Mouse (Mus musculus) heart, embryonic 15.5 days (tissue): ENCODE measurements around the gene Siah2. TPM values are rescaled to one million over a fixed set of nuclear protein-coding genes. Genes with fewer than 3 reads are reported as not detected.
A peak's percentile ranks its signal among the peaks of the same experiment; 100 is the strongest.

Experiments
- ATAC-seq: fragments of 200-750 bp; cut with Nextera tagmentation; replicated peaks from 2 replicates; pipeline ENCODE4 v1.8.0; 2017; ENCODE audit warnings: low read depth, moderate TSS enrichment; ENCODE audit not compliant: insufficient number of reproducible peaks, insufficient read depth, low FRiP score
- H3K27ac ChIP-seq: fragments of 300-500 bp; sonication (generic); 2 replicates; pipeline ENCODE4 v1.5.1; 2015; ENCODE audit warnings: mild to moderate bottlenecking, inconsistent platforms
- H3K27me3 ChIP-seq: fragments of 300-500 bp; sonication (generic); 2 replicates; pipeline ENCODE4 v1.6.1; 2015; ENCODE audit warnings: inconsistent platforms
- H3K36me3 ChIP-seq: fragments of 300-500 bp; sonication (generic); 2 replicates; pipeline ENCODE4 v1.6.1; 2015; ENCODE audit warnings: mild to moderate bottlenecking, inconsistent platforms
- H3K4me1 ChIP-seq: fragments of 300-500 bp; sonication (generic); replicated peaks from 2 replicates; pipeline ENCODE4 v1.6.1; 2015; ENCODE audit warnings: inconsistent platforms
- H3K4me2 ChIP-seq: fragments of 300-500 bp; sonication (generic); 2 replicates; pipeline ENCODE4 v1.6.1; 2015; ENCODE audit warnings: inconsistent platforms, mild to moderate bottlenecking, moderate library complexity
- H3K4me3 ChIP-seq: fragments of 300-500 bp; sonication (generic); 2 replicates; pipeline ENCODE4 v1.5.1; 2015; ENCODE audit warnings: mild to moderate bottlenecking, inconsistent platforms
- H3K9ac ChIP-seq: fragments of 300-500 bp; sonication (generic); 2 replicates; pipeline ENCODE4 v1.6.1; 2015; ENCODE audit warnings: mild to moderate bottlenecking, inconsistent platforms
- H3K9me3 ChIP-seq: fragments of 300-500 bp; sonication (generic); replicated peaks from 2 replicates; pipeline ENCODE4 v1.6.1; 2016; ENCODE audit warnings: inconsistent platforms
- WGBS: fragments of 180-500 bp; shearing (Covaris S2); methylation state at CpG from one replicate; pipeline ENCODE4 v1.1.7; 2015; ENCODE audit warnings: mixed read lengths; 5-methylcytosine and 5-hydroxymethylcytosine counted together
- polyA plus RNA-seq: library from polyadenylated mRNA; unstranded; fragments of >200 nt; fragmentation: Nextera tagmentation; extraction: Ambion mirVana; gene quantifications from 2 replicates; pipeline ENCODE4 v1.2.1, GENCODE M21; 2015

Siah2 gene
- polyA plus RNA-seq, 1 experiment from 2014 or later: 4.7 TPM

- no peaks in the 10 kb centered on the region for H3K4me1 ChIP-seq
- WGBS: 91% methylated on average over 4 of the region's 4 CpGs
- no peak overlapping the region for H3K4me3 ChIP-seq
- no peak overlapping the region for H3K4me2 ChIP-seq
- no peak overlapping the region for H3K9ac ChIP-seq
- no peaks in the 10 kb centered on the region for H3K36me3 ChIP-seq
- H3K9me3 ChIP-seq: no peaks in the 10 kb centered on the region
- no peak overlapping the region for H3K27ac ChIP-seq
- no peaks in the 10 kb centered on the region for H3K27me3 ChIP-seq
- no peak for ATAC-seq
Measured at GRCm38 (mm10) chr3:58660636-58661035, 31.6 kb downstream of the Siah2 start.

- Histone ChIP-seq H3K9me3 (no peaks in the 10 kb centered on the region), H3K9ac (no peak overlapping the region), H3K4me1 (peaks cover 3% of the 10 kb centered on the region; the same call in 1 of the 2 replicates), H3K4me2 (no peak overlapping the region), H3K36me3 (no peaks in the 10 kb centered on the region), H3K4me3 (no peak overlapping the region), H3K27me3 (no peaks in the 10 kb centered on the region), H3K27ac (no peak overlapping the region)
- WGBS: 25% methylated on average over 2 of the region's 2 CpGs
- no peak for ATAC-seq
Measured at GRCm38 (mm10) chr3:58657356-58657755, 34.8 kb downstream of the Siah2 start.

- ATAC-seq: 0 out of 2 replicates have a peak, but pooled peaks have one; percentile 10
- 51% methylated on average over 17 of the region's 17 CpGs for WGBS
- Histone ChIP-seq H3K9me3 (no peaks in the 10 kb centered on the region), H3K4me2 (peak overlapping the region; percentile 45), H3K27ac (no peak overlapping the region), H3K4me1 (peaks cover 3% of the 10 kb centered on the region; the same call in 1 of the 2 replicates), H3K4me3 (0 out of 2 replicates have a peak overlapping the region, but pooled peaks have one; percentile 11), H3K9ac (no peak overlapping the region), H3K27me3 (no peaks in the 10 kb centered on the region), H3K36me3 (no peaks in the 10 kb centered on the region)
Measured at GRCm38 (mm10) chr3:58655362-58656130, 36.7 kb downstream of the Siah2 start.

GRCm38 (mm10) chr3:58653907-58654306 is 38.3 kb downstream of the Siah2 start:
- 52% methylated on average over 5 of the region's 5 CpGs for WGBS
- no peak overlapping the region for H3K9ac ChIP-seq
- no peak overlapping the region for H3K4me2 ChIP-seq
- no peak overlapping the region for H3K27ac ChIP-seq
- no peak overlapping the region for H3K4me3 ChIP-seq
- peaks cover 3% of the 10 kb centered on the region; the same call in 1 of the 2 replicates for H3K4me1 ChIP-seq
- H3K36me3 ChIP-seq: no peaks in the 10 kb centered on the region
- H3K27me3 ChIP-seq: no peaks in the 10 kb centered on the region
- ATAC-seq: no peak
- H3K9me3 ChIP-seq: no peaks in the 10 kb centered on the region

- no peak for ATAC-seq
- 33% methylated on average over 4 of the region's 4 CpGs for WGBS
Measured at GRCm38 (mm10) chr3:58650328-58650727, 41.9 kb downstream of the Siah2 start.

GRCm38 (mm10) chr3:58647179-58647578 is 45.0 kb downstream of the Siah2 start:
- Histone ChIP-seq H3K27ac (no peak overlapping the region), H3K9ac (no peak overlapping the region), H3K4me3 (no peak overlapping the region), H3K36me3 (no peaks in the 10 kb centered on the region), H3K4me2 (no peak overlapping the region), H3K27me3 (no peaks in the 10 kb centered on the region), H3K4me1 (no peaks in the 10 kb centered on the region), H3K9me3 (no peaks in the 10 kb centered on the region)
- ATAC-seq: no peak
- 84% methylated on average over 2 of the region's 2 CpGs for WGBS

More at GRCm38 (mm10) chr3:58650328-58650727, 41.9 kb downstream of the Siah2 start:
- no peaks in the 10 kb centered on the region for H3K36me3 ChIP-seq
- H3K9me3 ChIP-seq: no peaks in the 10 kb centered on the region
- H3K4me1 ChIP-seq: peaks cover under 1% of the 10 kb centered on the region; the same call in 1 of the 2 replicates
- no peak overlapping the region for H3K27ac ChIP-seq
- no peaks in the 10 kb centered on the region for H3K27me3 ChIP-seq
- H3K9ac ChIP-seq: no peak overlapping the region
- no peak overlapping the region for H3K4me3 ChIP-seq
- H3K4me2 ChIP-seq: no peak overlapping the region

GRCm38 (mm10) chr3:58646180-58646579 is 46.0 kb downstream of the Siah2 start:
- WGBS: 74% methylated on average over 4 of the region's 4 CpGs
- ATAC-seq: no peak
- no peak overlapping the region for H3K4me3 ChIP-seq
- no peak overlapping the region for H3K4me2 ChIP-seq
- no peak overlapping the region for H3K27ac ChIP-seq
- no peaks in the 10 kb centered on the region for H3K4me1 ChIP-seq
- H3K27me3 ChIP-seq: no peaks in the 10 kb centered on the region
- H3K9me3 ChIP-seq: no peaks in the 10 kb centered on the region
- H3K9ac ChIP-seq: no peak overlapping the region
- H3K36me3 ChIP-seq: no peaks in the 10 kb centered on the region

- H3K9me3 ChIP-seq: no peaks in the 10 kb centered on the region
- ATAC-seq: peak; percentile 43
- H3K9ac ChIP-seq: peak within 1 kb of the TSS; percentile 53
- no peaks in the 10 kb centered on the region for H3K27me3 ChIP-seq
- H3K36me3 ChIP-seq: no peaks in the 10 kb centered on the region
- H3K27ac ChIP-seq: no peak within 1 kb of the TSS
- H3K4me3 ChIP-seq: peak within 1 kb of the TSS; percentile 60
- H3K4me2 ChIP-seq: peak within 1 kb of the TSS; percentile 98
- under 1% methylated on average over 34 of the region's 34 CpGs for WGBS
- H3K4me1 ChIP-seq: peaks cover 10% of the 10 kb centered on the region
Measured at GRCm38 (mm10) chr3:58636406-58637295, 55.5 kb downstream of the Siah2 start, which contains the start of gene Erich6. Erich6 (minus strand) TSS chr3:58637207.

GRCm38 (mm10) chr3:58631693-58632092 is 60.5 kb downstream of the Siah2 start:
- ATAC-seq: no peak
- WGBS: 69% methylated on average over 2 of the region's 2 CpGs
- H3K9ac ChIP-seq: no peak overlapping the region

GRCm38 (mm10) chr3:58624981-58625380 is 67.2 kb downstream of the Siah2 start:
- H3K4me1 ChIP-seq: no peaks in the 10 kb centered on the region

More at GRCm38 (mm10) chr3:58631693-58632092, 60.5 kb downstream of the Siah2 start:
- no peaks in the 10 kb centered on the region for H3K27me3 ChIP-seq
- H3K4me3 ChIP-seq: no peak overlapping the region
- no peak overlapping the region for H3K27ac ChIP-seq
- H3K36me3 ChIP-seq: no peaks in the 10 kb centered on the region
- no peaks in the 10 kb centered on the region for H3K9me3 ChIP-seq
- peaks cover 7% of the 10 kb centered on the region; the same call in 1 of the 2 replicates for H3K4me1 ChIP-seq
- H3K4me2 ChIP-seq: no peak overlapping the region

More at GRCm38 (mm10) chr3:58624981-58625380, 67.2 kb downstream of the Siah2 start:
- H3K9ac ChIP-seq: no peak overlapping the region
- ATAC-seq: no peak
- no peaks in the 10 kb centered on the region for H3K36me3 ChIP-seq
- 55% methylated on average over 4 of the region's 4 CpGs for WGBS
- H3K9me3 ChIP-seq: no peaks in the 10 kb centered on the region
- H3K27ac ChIP-seq: no peak overlapping the region
- H3K4me3 ChIP-seq: no peak overlapping the region
- H3K27me3 ChIP-seq: no peaks in the 10 kb centered on the region
- no peak overlapping the region for H3K4me2 ChIP-seq
